Mouse (Mus musculus): ENCODE results near the gene Btnl9. TPM values are rescaled to one million over a fixed set of nuclear protein-coding genes. Genes with fewer than 3 reads are reported as not detected.
A peak's percentile ranks its signal among the peaks of the same experiment; 100 is the strongest.

Btnl9 gene
- polyA plus RNA-seq, 1 experiment from 2014 or later, result 0.33 TPM

GRCm38 (mm10) chr11:49175345-49175744, 11.6 kb downstream of the Btnl9 start:
- ATAC-seq (ENCODE audit: insufficient number of reproducible peaks, insufficient read depth, low FRiP score, low TSS enrichment, low read depth), result no peak
- Histone ChIP-seq H3K9me3 (no peaks in the 10 kb centered on the region), H3K4me2 (no peak overlapping the region), H3K9ac (replicated peaks) (no peak overlapping the region), H3K4me1 (replicated peaks) (no peaks in the 10 kb centered on the region), H3K4me3 (replicated peaks) (no peak overlapping the region), H3K27me3 (peaks cover 8% of the 10 kb centered on the region), H3K27ac (no peak overlapping the region), H3K36me3 (no peaks in the 10 kb centered on the region)
- 85% methylated on average over 8 of the region's 8 CpGs for WGBS

GRCm38 (mm10) chr11:49170576-49170975, 16.4 kb downstream of the Btnl9 start:
- Histone ChIP-seq H3K36me3 (no peaks in the 10 kb centered on the region), H3K4me1 (replicated peaks) (0 out of 2 replicates have a peak, but pooled peaks cover 2% of the 10 kb centered on the region), H3K4me3 (replicated peaks) (no peak overlapping the region), H3K9ac (replicated peaks) (no peak overlapping the region), H3K9me3 (peaks cover 6% of the 10 kb centered on the region; the same call in 1 of the 2 replicates), H3K27ac (no peak overlapping the region), H3K4me2 (no peak overlapping the region), H3K27me3 (peaks cover 38% of the 10 kb centered on the region)
- WGBS, result 90% methylated on average over 4 of the region's 4 CpGs
- no peak for ATAC-seq (ENCODE audit: insufficient number of reproducible peaks, insufficient read depth, low FRiP score, low TSS enrichment, low read depth)

DNA sequence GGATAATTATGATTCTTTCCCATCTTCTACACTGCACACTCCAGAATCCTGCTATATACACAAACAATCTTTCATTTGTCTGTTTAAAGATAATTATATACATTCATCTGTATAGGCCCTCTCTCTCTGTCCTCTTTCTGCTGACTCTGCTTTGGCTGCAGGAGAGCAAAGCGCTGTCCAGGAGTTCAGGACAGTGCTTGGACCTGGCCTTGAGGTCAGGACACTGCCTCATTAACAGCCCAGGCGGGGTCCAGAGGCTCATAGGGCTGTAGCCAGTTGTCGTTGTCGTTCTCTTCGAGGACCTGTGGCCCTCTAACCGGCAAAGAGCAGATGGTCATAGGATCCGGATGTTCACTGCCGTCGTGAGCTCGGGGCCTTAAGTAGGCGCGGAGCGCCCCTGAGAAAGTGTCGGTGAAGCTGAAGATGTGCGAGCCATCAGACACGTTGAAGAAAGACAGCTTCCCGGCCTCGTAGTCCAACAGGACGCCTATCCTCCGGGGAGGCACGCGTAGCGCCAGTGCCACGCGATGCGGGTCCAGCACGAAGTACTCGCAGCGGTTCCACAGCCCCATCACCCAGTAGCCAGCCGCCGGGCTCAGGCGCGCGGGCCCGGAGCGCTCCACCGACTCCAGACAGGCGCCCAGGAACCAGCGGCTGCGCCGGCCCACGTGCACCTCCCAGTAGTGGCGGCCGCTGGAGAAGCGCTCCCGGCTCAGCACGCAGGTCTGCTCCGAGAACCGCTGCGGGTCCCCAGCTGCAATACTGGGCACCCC, 17.9 kb downstream of the Btnl9 start:
- no peaks in the 10 kb centered on the region for H3K36me3 ChIP-seq
- 0 out of 2 replicates have a peak, but pooled peaks cover 2% of the 10 kb centered on the region for H3K4me1 ChIP-seq (replicated peaks)
- H3K4me2 ChIP-seq, result peak overlapping the region; percentile 68
- ATAC-seq (ENCODE audit: insufficient number of reproducible peaks, insufficient read depth, low FRiP score, low TSS enrichment, low read depth), result peak; percentile 59; the same call in 1 of the 2 replicates
- no peak overlapping the region for H3K27ac ChIP-seq
- peaks cover 38% of the 10 kb centered on the region for H3K27me3 ChIP-seq
- H3K9me3 ChIP-seq, result peaks cover 10% of the 10 kb centered on the region; the same call in 1 of the 2 replicates
- WGBS, result 9% methylated on average over 50 of the region's 50 CpGs
- H3K9ac ChIP-seq (replicated peaks), result peak overlapping the region; percentile 44
- H3K4me3 ChIP-seq (replicated peaks), result peak overlapping the region; percentile 36

GRCm38 (mm10) chr11:49156821-49157814, 29.8 kb downstream of the Btnl9 start:
- Histone ChIP-seq H3K4me2 (no peak overlapping the region), H3K27ac (no peak overlapping the region), H3K4me1 (replicated peaks) (no peaks in the 10 kb centered on the region), H3K9me3 (no peaks in the 10 kb centered on the region), H3K36me3 (no peaks in the 10 kb centered on the region), H3K9ac (replicated peaks) (no peak overlapping the region), H3K27me3 (no peaks in the 10 kb centered on the region), H3K4me3 (replicated peaks) (no peak overlapping the region)
- WGBS, result 92% methylated on average over 2 of the region's 2 CpGs
- no peak for ATAC-seq (ENCODE audit: insufficient number of reproducible peaks, insufficient read depth, low FRiP score, low TSS enrichment, low read depth)

DNA sequence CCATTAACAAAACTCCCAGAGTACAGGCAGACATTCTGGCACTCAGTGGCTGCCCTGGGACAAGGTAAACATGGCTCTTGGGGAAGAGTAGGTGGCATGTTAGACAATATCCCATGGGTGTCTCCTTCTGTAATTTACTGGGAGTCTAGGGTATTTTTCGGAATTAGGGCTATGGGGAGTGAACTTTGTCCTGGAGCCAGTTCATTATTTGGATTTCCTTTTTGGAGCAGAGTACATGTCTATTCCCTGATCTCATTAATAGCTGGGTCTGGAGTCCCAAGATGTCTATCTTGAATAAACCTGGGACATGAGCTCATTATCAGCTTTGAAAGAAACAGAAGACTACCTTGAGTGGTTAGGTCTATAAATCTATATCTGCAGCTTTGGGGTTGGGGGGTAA, 32.9 kb downstream of the Btnl9 start, which contains the start of gene Olfr1394:
TSS of gene Olfr1394 (plus strand) at position 301 of the 400 bp plus-strand sequence.
- no peak within 1 kb of the TSS for H3K4me3 ChIP-seq (replicated peaks)
- no peaks in the 10 kb centered on the region for H3K36me3 ChIP-seq
- 79% methylated on average over 1 of the region's 1 CpGs for WGBS
- H3K9ac ChIP-seq (replicated peaks), result no peak within 1 kb of the TSS
- H3K4me2 ChIP-seq, result no peak within 1 kb of the TSS
- H3K4me1 ChIP-seq (replicated peaks), result no peaks in the 10 kb centered on the region
- ATAC-seq (ENCODE audit: insufficient number of reproducible peaks, insufficient read depth, low FRiP score, low TSS enrichment, low read depth), result no peak
- no peak within 1 kb of the TSS for H3K27ac ChIP-seq
- H3K27me3 ChIP-seq, result no peaks in the 10 kb centered on the region
- H3K9me3 ChIP-seq, result no peaks in the 10 kb centered on the region

GRCm38 (mm10) chr11:49141974-49142373, 45.0 kb downstream of the Btnl9 start, which contains the start of gene Olfr1395:
Olfr1395 (plus strand) TSS chr11:49142274.
- WGBS, result 90% methylated on average over 6 of the region's 6 CpGs
- Histone ChIP-seq H3K27me3 (no peaks in the 10 kb centered on the region), H3K9me3 (no peaks in the 10 kb centered on the region), H3K27ac (no peak within 1 kb of the TSS), H3K4me2 (no peak within 1 kb of the TSS), H3K9ac (replicated peaks) (no peak within 1 kb of the TSS), H3K4me1 (replicated peaks) (no peaks in the 10 kb centered on the region), H3K36me3 (no peaks in the 10 kb centered on the region), H3K4me3 (replicated peaks) (no peak within 1 kb of the TSS)
- no peak for ATAC-seq (ENCODE audit: insufficient number of reproducible peaks, insufficient read depth, low FRiP score, low TSS enrichment, low read depth)

DNA sequence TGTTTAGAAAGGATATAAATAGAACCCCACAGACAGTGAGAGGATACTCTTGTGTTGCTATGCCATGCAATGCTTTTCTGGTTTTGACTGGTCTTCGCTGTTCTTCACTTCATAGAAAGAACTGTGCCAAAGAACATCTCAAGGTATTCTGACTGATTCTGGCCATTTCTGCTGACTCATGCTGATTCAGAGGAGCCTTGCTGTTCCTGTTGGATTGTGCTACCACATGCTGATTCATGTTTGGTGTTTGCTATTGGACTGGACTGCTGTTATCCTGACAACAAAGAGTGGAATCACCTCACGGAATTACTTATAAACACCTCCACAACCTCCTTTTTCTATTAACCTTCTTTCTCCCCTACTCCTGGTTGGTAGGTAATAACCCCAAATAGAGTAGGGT, 62.8 kb downstream of the Btnl9 start:
- 87% methylated on average over 2 of the region's 2 CpGs for WGBS
- Histone ChIP-seq H3K9me3 (no peaks in the 10 kb centered on the region), H3K9ac (replicated peaks) (no peak overlapping the region), H3K4me3 (replicated peaks) (no peak overlapping the region), H3K4me2 (no peak overlapping the region), H3K36me3 (no peaks in the 10 kb centered on the region), H3K27ac (no peak overlapping the region), H3K27me3 (no peaks in the 10 kb centered on the region), H3K4me1 (replicated peaks) (no peaks in the 10 kb centered on the region)
- no peak for ATAC-seq (ENCODE audit: insufficient number of reproducible peaks, insufficient read depth, low FRiP score, low TSS enrichment, low read depth)

GRCm38 (mm10) chr11:49119635-49120034, 67.3 kb downstream of the Btnl9 start:
- Histone ChIP-seq H3K4me3 (replicated peaks) (no peak overlapping the region), H3K27ac (no peak overlapping the region), H3K36me3 (no peaks in the 10 kb centered on the region), H3K4me1 (replicated peaks) (no peaks in the 10 kb centered on the region), H3K27me3 (no peaks in the 10 kb centered on the region), H3K9ac (replicated peaks) (no peak overlapping the region), H3K4me2 (no peak overlapping the region), H3K9me3 (no peaks in the 10 kb centered on the region)
- WGBS, result 86% methylated on average over 3 of the region's 3 CpGs
- ATAC-seq (ENCODE audit: insufficient number of reproducible peaks, insufficient read depth, low FRiP score, low TSS enrichment, low read depth), result no peak

Other genes starting within 250 kb of the Btnl9 start
- 0.85 and 2.3 TPM in 2 replicates for gene Psme2b, start 241.0 kb downstream of the Btnl9 start, polyA plus RNA-seq (2016; fragmentation: Nextera tagmentation; extraction: Ambion mirVana)
- 0.18 TPM in 1 of 2 replicates, not detected in the other for gene Olfr56, start 208.3 kb downstream of the Btnl9 start, polyA plus RNA-seq (2016; fragmentation: Nextera tagmentation; extraction: Ambion mirVana)
- gene 9930111J21Rik1, start 207.8 kb downstream of the Btnl9 start, polyA plus RNA-seq (2016; fragmentation: Nextera tagmentation; extraction: Ambion mirVana), result 0.19 and 0.54 TPM in 2 replicates
- not detected in 2 replicates for gene Gm12185, start 194.9 kb downstream of the Btnl9 start, polyA plus RNA-seq (2016; fragmentation: Nextera tagmentation; extraction: Ambion mirVana)
- not detected in 2 replicates for gene Tgtp1, start 193.0 kb downstream of the Btnl9 start, polyA plus RNA-seq (2016; fragmentation: Nextera tagmentation; extraction: Ambion mirVana)
- gene 9930111J21Rik2, start 135.9 kb downstream of the Btnl9 start, polyA plus RNA-seq (2016; fragmentation: Nextera tagmentation; extraction: Ambion mirVana), result 0.23 and 0.26 TPM in 2 replicates
- gene Tgtp2, start 123.0 kb downstream of the Btnl9 start, polyA plus RNA-seq (2016; fragmentation: Nextera tagmentation; extraction: Ambion mirVana), result not detected in 2 replicates
- gene Ifi47, start 110.6 kb downstream of the Btnl9 start, polyA plus RNA-seq (2016; fragmentation: Nextera tagmentation; extraction: Ambion mirVana), result 0.56 and 0.69 TPM in 2 replicates
- gene Olfr1396, start 72.3 kb downstream of the Btnl9 start, polyA plus RNA-seq (2016; fragmentation: Nextera tagmentation; extraction: Ambion mirVana), result not detected in 2 replicates
- not detected in 2 replicates for gene Olfr1395, start 44.9 kb downstream of the Btnl9 start, polyA plus RNA-seq (2016; fragmentation: Nextera tagmentation; extraction: Ambion mirVana)
- gene Olfr1394, start 32.8 kb downstream of the Btnl9 start, polyA plus RNA-seq (2016; fragmentation: Nextera tagmentation; extraction: Ambion mirVana), result not detected in 2 replicates
- 50.4 and 58.5 TPM in 2 replicates for gene Zfp62, start 16.1 kb upstream of the Btnl9 start, polyA plus RNA-seq (2016; fragmentation: Nextera tagmentation; extraction: Ambion mirVana)
- gene Mgat1, start 57.0 kb upstream of the Btnl9 start, polyA plus RNA-seq (2016; fragmentation: Nextera tagmentation; extraction: Ambion mirVana), result 46.0 and 49.1 TPM in 2 replicates
- not detected in 2 replicates for gene Olfr1393, start 91.1 kb upstream of the Btnl9 start, polyA plus RNA-seq (2016; fragmentation: Nextera tagmentation; extraction: Ambion mirVana)
- 0.09 TPM in 1 of 2 replicates, not detected in the other for gene Olfr1392, start 98.1 kb upstream of the Btnl9 start, polyA plus RNA-seq (2016; fragmentation: Nextera tagmentation; extraction: Ambion mirVana)
- not detected in 2 replicates for gene Olfr10, start 117.6 kb upstream of the Btnl9 start, polyA plus RNA-seq (2016; fragmentation: Nextera tagmentation; extraction: Ambion mirVana)
- gene Olfr1391, start 135.6 kb upstream of the Btnl9 start, polyA plus RNA-seq (2016; fragmentation: Nextera tagmentation; extraction: Ambion mirVana), result not detected in 2 replicates
- gene Olfr1390, start 148.0 kb upstream of the Btnl9 start, polyA plus RNA-seq (2016; fragmentation: Nextera tagmentation; extraction: Ambion mirVana), result not detected in 2 replicates
- not detected in 2 replicates for gene Olfr1389, start 235.9 kb upstream of the Btnl9 start, polyA plus RNA-seq (2016; fragmentation: Nextera tagmentation; extraction: Ambion mirVana)
- 0.11 and 0.13 TPM in 2 replicates for gene Olfr1388, start 249.5 kb upstream of the Btnl9 start, polyA plus RNA-seq (2016; fragmentation: Nextera tagmentation; extraction: Ambion mirVana)